Mouse (Mus musculus): ENCODE results near the gene Ano1.

GRCm38 (mm10) chr7:144784176-144784575 is 32.4 kb upstream of the Ano1 start:
- TF ChIP-seq FLI1 (IDR thresholded peaks at IDR 0.05; ENCODE audit: low read length) (no peak), GATA1 (IDR thresholded peaks at IDR 0.05; ENCODE audit: borderline replicate concordance, low read length) (no peak)
